In the genomic region with DNA sequence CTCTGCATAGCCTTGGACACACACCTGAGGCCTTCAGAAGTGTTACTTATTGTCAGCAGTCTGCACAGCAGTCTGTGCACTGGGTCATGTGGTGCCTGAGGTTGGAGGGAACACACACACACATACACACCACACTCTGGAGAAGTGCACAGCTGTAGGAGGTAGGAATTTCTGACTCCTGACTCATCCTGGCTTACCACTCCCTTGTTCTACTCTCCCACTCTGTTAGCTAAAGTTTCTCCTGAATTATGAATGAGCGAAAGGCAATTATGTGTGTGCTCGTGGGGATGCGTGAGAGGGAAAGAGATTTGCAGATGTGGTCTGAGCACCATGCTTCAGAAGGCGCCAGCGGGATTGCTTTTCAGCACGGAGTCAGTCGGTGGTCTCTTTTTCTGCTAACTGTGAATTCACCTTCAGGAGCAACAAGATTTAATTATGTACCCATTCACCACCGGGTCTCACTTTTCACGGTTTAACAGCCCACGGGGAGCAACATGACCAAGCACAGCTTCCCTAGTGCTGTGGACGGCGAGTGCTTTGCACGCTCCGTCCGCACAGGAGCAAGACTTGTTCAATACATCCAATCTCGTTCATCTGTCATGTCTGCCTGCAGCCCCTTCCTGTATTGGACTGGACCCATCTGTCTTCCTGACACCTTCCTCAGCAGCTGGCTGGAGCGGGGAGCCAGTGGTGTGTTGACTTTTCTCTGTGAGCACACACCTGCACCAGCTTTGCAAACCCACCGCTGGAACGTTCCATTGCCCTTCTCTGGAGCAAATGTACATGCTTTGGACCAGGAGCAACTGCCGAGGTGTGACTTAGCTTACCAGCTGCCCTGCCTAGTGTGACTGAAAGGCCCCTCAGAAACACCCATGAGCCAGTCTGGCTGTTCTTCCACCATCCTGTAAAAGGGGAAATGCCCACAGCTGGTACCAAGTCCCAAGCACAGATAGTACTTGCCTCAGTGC, we compare ENCODE assay signal across 10 mouse cellular contexts.
DNase-seq lines count a peak whose midpoint lies in the region; ATAC-seq and TF ChIP-seq lines count a peak whose summit lies in the region.
"Had no signal": no experiment of that assay in that cellular context is flagged by ENCODE, and none has a peak within 500 bp of the region (broad histone marks: within the 10 kb centered on the region; RNA-seq: fewer than 3 reads in every experiment).

No protein-coding gene starts in this region.

- ATAC-seq in forebrain, embryonic 16.5 days, result peak; percentile 47; the same call in 1 of the 2 replicates
- ATAC-seq in midbrain, embryonic 14.5 days (ENCODE audit: low FRiP score, low TSS enrichment), result peak; percentile 49; the same call in 1 of the 2 replicates

- peaks cover 36% of the 10 kb centered on the region for H3K4me1 ChIP-seq in heart, embryonic 10.5 days
- peaks cover 7% of the 10 kb centered on the region for H3K4me1 ChIP-seq in ES-Bruce4 (ENCODE audit: control insufficient read depth, insufficient read depth, low read length)
- peaks cover 6% of the 10 kb centered on the region; the same call in 1 of the 2 replicates for H3K4me1 ChIP-seq in forebrain, embryonic 16.5 days (replicated peaks; ENCODE audit: control insufficient read depth, insufficient read depth, low read length)
- peaks cover 3% of the 10 kb centered on the region; the same call in 1 of the 2 replicates for H3K4me1 ChIP-seq in midbrain, embryonic 14.5 days (ENCODE audit: control insufficient read depth, insufficient read depth, low read length)

- peaks cover 23% of the 10 kb centered on the region for H3K27me3 ChIP-seq in heart, embryonic 10.5 days (ENCODE audit: insufficient read depth, poor library complexity, severe bottlenecking)
- no peaks in the 10 kb centered on the region for H3K27me3 ChIP-seq in ES-Bruce4 (ENCODE audit: control insufficient read depth, insufficient read depth, low read length, poor library complexity, severe bottlenecking)
- H3K27me3 ChIP-seq in forebrain, embryonic 16.5 days (replicated peaks; ENCODE audit: control insufficient read depth, insufficient read depth, low read length), result no peaks in the 10 kb centered on the region
- no peaks in the 10 kb centered on the region for H3K27me3 ChIP-seq in midbrain, embryonic 14.5 days (ENCODE audit: control insufficient read depth, insufficient read depth, low read length)

- no peaks in the 10 kb centered on the region for H3K9me3 ChIP-seq in heart, embryonic 10.5 days
- no peaks in the 10 kb centered on the region for H3K9me3 ChIP-seq in ES-Bruce4 (replicated peaks; ENCODE audit: control insufficient read depth, insufficient read depth, low read length, poor library complexity, severe bottlenecking)
- no peaks in the 10 kb centered on the region for H3K9me3 ChIP-seq in forebrain, embryonic 16.5 days (ENCODE audit: control insufficient read depth, low read length)
- no peaks in the 10 kb centered on the region for H3K9me3 ChIP-seq in midbrain, embryonic 14.5 days (ENCODE audit: control insufficient read depth, low read length)
- H3K9me3 ChIP-seq: lung, embryonic 15.5 days had no signal

- H3K36me3 ChIP-seq in heart, embryonic 10.5 days, result no peaks in the 10 kb centered on the region
- H3K36me3 ChIP-seq in ES-Bruce4 (ENCODE audit: control insufficient read depth, insufficient read depth, low read length, poor library complexity, severe bottlenecking), result no peaks in the 10 kb centered on the region
- no peaks in the 10 kb centered on the region for H3K36me3 ChIP-seq in forebrain, embryonic 16.5 days (ENCODE audit: control insufficient read depth, insufficient read depth)
- H3K36me3 ChIP-seq in midbrain, embryonic 14.5 days (ENCODE audit: control insufficient read depth, insufficient read depth, low read length), result no peaks in the 10 kb centered on the region
- H3K36me3 ChIP-seq: lung, embryonic 15.5 days had no signal

- H3K27ac ChIP-seq in heart, embryonic 10.5 days, result no peak overlapping the region
- 0 out of 2 replicates have a peak overlapping the region, but pooled peaks have one; percentile 7 for H3K27ac ChIP-seq in ES-Bruce4 (ENCODE audit: insufficient read depth, low read length)
- H3K27ac ChIP-seq in forebrain, embryonic 16.5 days (ENCODE audit: low read length), result no peak overlapping the region
- 0 out of 2 replicates have a peak overlapping the region, but pooled peaks have one; percentile 41 for H3K27ac ChIP-seq in midbrain, embryonic 14.5 days (replicated peaks; ENCODE audit: low read depth, low read length)
- H3K27ac ChIP-seq: layer of hippocampus, adult 2 months; lung, embryonic 15.5 days had no signal

- H3K4me2 ChIP-seq in forebrain, embryonic 16.5 days (ENCODE audit: low read length), result no peak overlapping the region
- H3K4me2 ChIP-seq in midbrain, embryonic 14.5 days (ENCODE audit: low read length), result no peak overlapping the region

- TF ChIP-seq POLR2A in ES-Bruce4 (IDR thresholded peaks at IDR 0.05; ENCODE audit: insufficient read depth, low read length), result no peak

- H3K9ac ChIP-seq in ES-Bruce4 (ENCODE audit: low read depth, poor library complexity, severe bottlenecking), result no peak overlapping the region
- H3K9ac ChIP-seq in forebrain, embryonic 16.5 days (replicated peaks; ENCODE audit: low read depth, low read length), result no peak overlapping the region
- H3K9ac ChIP-seq in midbrain, embryonic 14.5 days (replicated peaks; ENCODE audit: low read length), result no peak overlapping the region
- H3K9ac ChIP-seq: lung, embryonic 15.5 days had no signal

- H3K4me3 ChIP-seq in heart, embryonic 10.5 days, result no peak overlapping the region
- H3K4me3 ChIP-seq in ES-Bruce4 (ENCODE audit: low read depth, low read length), result no peak overlapping the region
- no peak overlapping the region for H3K4me3 ChIP-seq in forebrain, embryonic 16.5 days (replicated peaks; ENCODE audit: low read length)
- no peak overlapping the region for H3K4me3 ChIP-seq in midbrain, embryonic 14.5 days (replicated peaks; ENCODE audit: low read depth, low read length)
- H3K4me3 ChIP-seq: layer of hippocampus, adult 2 months had no signal

- no peak for TF ChIP-seq EP300 in ES-Bruce4 (IDR thresholded peaks at IDR 0.05; ENCODE audit: insufficient read depth, low read depth, low read length)

- 68% methylated on average over 20 of the region's 20 CpGs for WGBS in heart, embryonic 10.5 days
- WGBS in forebrain, embryonic 16.5 days, result 77% methylated on average over 20 of the region's 20 CpGs
- WGBS in midbrain, embryonic 14.5 days, result 59% methylated on average over 20 of the region's 20 CpGs

- DNase-seq in heart, embryonic 10.5 days (ENCODE audit: low spot score), result peak; percentile 75
- no peak for DNase-seq in heart, adult 18-20 months
- peak; percentile 57 for DNase-seq in midbrain, embryonic 14.5 days
- DNase-seq in layer of hippocampus, postnatal 25 days (ENCODE audit: extremely low spot score in 1 of 2, low spot score in 1 of 2), result no peak
- no peak for DNase-seq in thymus, postnatal 10 days (ENCODE audit: low spot score in 2 of 2)
- DNase-seq in cerebellum, postnatal 25 days, result no peak

- TF ChIP-seq CTCF in ES-Bruce4 (IDR thresholded peaks at IDR 0.05; ENCODE audit: low read depth, low read length), result no peak

Comparison
In these comparisons a context has a peak if more than half of its experiments do, and no peak if none do; other contexts are left out.
1. DNase-seq: peak in heart, embryonic 10.5 days (single experiment) and midbrain, embryonic 14.5 days (single experiment); none in heart, adult 18-20 months (0 of 2), layer of hippocampus, postnatal 25 days (0 of 2), thymus, postnatal 10 days (0 of 2) and cerebellum, postnatal 25 days (0 of 2).
2. H3K27ac ChIP-seq: peak in ES-Bruce4 (single experiment) and midbrain, embryonic 14.5 days (single experiment); none in heart, embryonic 10.5 days (single experiment) and forebrain, embryonic 16.5 days (single experiment).